Mouse (Mus musculus) MN1 (cell line): Measurements from ENCODE around the gene Tmem74b.

ENCODE experiments used
- DNase-seq: peaks from one replicate; pipeline ENCODE4 v3.0.0-alpha.2; 2016; ENCODE audit warnings: low spot score

Gene Tmem74b

GRCm38 (mm10) chr2:151701231-151702145, at the start of gene Tmem74b:
Gene Tmem74b (plus strand): TSS chr2:151702008.
- DNase-seq, result no peak

- DNase-seq, result no peak
These were observed 49.8 kb upstream of the Tmem74b start for GRCm38 (mm10) chr2:151652053-151652452.

GRCm38 (mm10) chr2:151668433-151668832, 33.4 kb upstream of the Tmem74b start, which contains the start of gene Rad21l:
Gene Rad21l (minus strand): TSS chr2:151668533.
- DNase-seq, result no peak

GRCm38 (mm10) chr2:151670026-151670967, 31.5 kb upstream of the Tmem74b start:
- DNase-seq, result no peak

GRCm38 (mm10) chr2:151670968-151671329, 30.9 kb upstream of the Tmem74b start:
- no peak for DNase-seq

- DNase-seq, result peak; percentile 33
These were observed 25.6 kb upstream of the Tmem74b start for GRCm38 (mm10) chr2:151676234-151676633.

- peak; percentile 32 for DNase-seq
These were observed 19.5 kb upstream of the Tmem74b start for GRCm38 (mm10) chr2:151682357-151682756.

GRCm38 (mm10) chr2:151682976-151683375, 18.8 kb upstream of the Tmem74b start:
- no peak for DNase-seq

- peak; percentile 78 for DNase-seq
These were observed 490 bp downstream of the Tmem74b start for GRCm38 (mm10) chr2:151702146-151702850.

GRCm38 (mm10) chr2:151702851-151703190, 1.0 kb downstream of the Tmem74b start:
- DNase-seq, result peak; percentile 42

- DNase-seq, result no peak
These were observed 10.8 kb downstream of the Tmem74b start for GRCm38 (mm10) chr2:151712647-151713046.

- no peak for DNase-seq
These were observed 13.7 kb downstream of the Tmem74b start for GRCm38 (mm10) chr2:151715526-151715925.

- no peak for DNase-seq
These were observed 14.7 kb downstream of the Tmem74b start for GRCm38 (mm10) chr2:151716318-151717055.

- no peak for DNase-seq
These were observed 22.3 kb downstream of the Tmem74b start for GRCm38 (mm10) chr2:151724094-151724493.

- no peak for DNase-seq
These were observed 31.5 kb downstream of the Tmem74b start for GRCm38 (mm10) chr2:151733151-151733865.

- no peak for DNase-seq
These were observed 33.6 kb downstream of the Tmem74b start for GRCm38 (mm10) chr2:151735422-151735821.

GRCm38 (mm10) chr2:151738460-151738859, 36.7 kb downstream of the Tmem74b start:
- DNase-seq, result no peak

GRCm38 (mm10) chr2:151739081-151739480, 37.3 kb downstream of the Tmem74b start:
- no peak for DNase-seq

- DNase-seq, result no peak
These were observed 37.7 kb downstream of the Tmem74b start for GRCm38 (mm10) chr2:151739505-151739904.

- peak; percentile 94 for DNase-seq
These were observed 39.1 kb downstream of the Tmem74b start for GRCm38 (mm10) chr2:151740741-151741526.
